Mouse (Mus musculus) testis, adult 2 months (tissue): ENCODE measurements around the gene Orc3. TPM values are rescaled to one million over a fixed set of nuclear protein-coding genes. Genes with fewer than 3 reads are reported as not detected.

Experiments used
- H3K27ac ChIP-seq: fragments of 200-500 bp; 2 replicates; pipeline ENCODE4 v1.5.1; 2012; ENCODE audit warnings: low read depth, low read length; ENCODE audit not compliant: control insufficient read depth, insufficient read depth
- H3K27me3 ChIP-seq: fragments of 200-500 bp; 2 replicates; pipeline ENCODE4 v1.6.1; 2012; ENCODE audit warnings: mild to moderate bottlenecking, low read length, moderate library complexity; ENCODE audit not compliant: control insufficient read depth, insufficient read depth
- H3K36me3 ChIP-seq: fragments of 200-500 bp; 2 replicates; pipeline ENCODE4 v1.6.1; 2012; ENCODE audit warnings: mild to moderate bottlenecking, low read length; ENCODE audit not compliant: control insufficient read depth, insufficient read depth
- H3K4me1 ChIP-seq: fragments of 200-500 bp; 2 replicates; pipeline ENCODE4 v1.6.1; 2012; ENCODE audit warnings: low read length; ENCODE audit not compliant: control insufficient read depth, insufficient read depth
- H3K4me3 ChIP-seq: fragments of 200-500 bp; 2 replicates; pipeline ENCODE4 v1.5.1; 2012; ENCODE audit warnings: low read depth, mild to moderate bottlenecking, low read length, moderate library complexity, mixed read lengths; ENCODE audit not compliant: control insufficient read depth
- CTCF ChIP-seq: fragments of 200-500 bp; IDR thresholded peaks from 2 replicates; pipeline ENCODE4 v1.5.1; 2012; ENCODE audit warnings: low read depth, mild to moderate bottlenecking, inconsistent platforms, low read length, moderate library complexity; ENCODE audit not compliant: control insufficient read depth, insufficient read depth, insufficient replicate concordance
- POLR2A ChIP-seq: fragments of 200-500 bp; IDR thresholded peaks from 2 replicates; pipeline ENCODE4 v1.6.1; 2012; ENCODE audit warnings: low read depth, mild to moderate bottlenecking, inconsistent platforms, low read length, moderate library complexity; ENCODE audit not compliant: control insufficient read depth
- polyA plus RNA-seq: library from polyadenylated mRNA; depleted of rRNA; stranded (reverse); fragments of >200 nt; gene quantifications from 2 replicates; pipeline ENCODE4 v1.2.3, GENCODE M21; 2012

Orc3 gene
- polyA plus RNA-seq, 1 experiment = 14.1 TPM

- H3K4me3 ChIP-seq = no peak overlapping the region
- no peaks in the 10 kb centered on the region; the same call in 1 of the 2 replicates for H3K36me3 ChIP-seq
- TF ChIP-seq POLR2A = no peak
- no peak for TF ChIP-seq CTCF
- no peaks in the 10 kb centered on the region for H3K27me3 ChIP-seq
- no peaks in the 10 kb centered on the region for H3K4me1 ChIP-seq
- no peak overlapping the region for H3K27ac ChIP-seq
These were observed 25.1 kb upstream of the Orc3 start for GRCm38 (mm10) chr4:34639745-34640364.

DNA sequence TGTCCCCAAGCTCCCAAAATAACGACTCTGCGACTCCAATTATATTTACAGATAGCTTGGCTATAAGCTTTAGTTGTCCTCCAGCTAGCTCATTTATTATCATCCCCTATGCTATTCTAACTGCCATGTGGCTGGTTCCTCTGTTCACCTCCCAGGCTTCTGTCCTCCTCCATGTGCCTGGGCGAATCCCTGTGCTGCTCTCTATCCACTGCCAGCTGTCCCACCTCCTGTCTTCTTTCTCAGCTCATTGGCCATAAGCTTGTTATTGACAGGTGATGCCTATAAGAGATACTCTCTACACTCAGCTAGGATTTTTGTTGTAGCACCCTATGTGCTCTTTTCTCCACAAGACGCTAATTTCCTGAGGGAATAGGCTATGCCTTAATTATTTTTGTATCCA is 23.1 kb upstream of the Orc3 start:
- no peaks in the 10 kb centered on the region; the same call in 1 of the 2 replicates for H3K36me3 ChIP-seq
- H3K4me1 ChIP-seq = no peaks in the 10 kb centered on the region
- H3K4me3 ChIP-seq = no peak overlapping the region
- H3K27ac ChIP-seq = no peak overlapping the region
- TF ChIP-seq POLR2A (no peak), CTCF (no peak)
- H3K27me3 ChIP-seq = no peaks in the 10 kb centered on the region

GRCm38 (mm10) chr4:34637386-34637785 is 22.6 kb upstream of the Orc3 start:
- Histone ChIP-seq H3K4me3 (no peak overlapping the region), H3K4me1 (no peaks in the 10 kb centered on the region), H3K36me3 (no peaks in the 10 kb centered on the region; the same call in 1 of the 2 replicates), H3K27ac (no peak overlapping the region), H3K27me3 (no peaks in the 10 kb centered on the region)
- TF ChIP-seq CTCF (no peak), POLR2A (no peak)

DNA sequence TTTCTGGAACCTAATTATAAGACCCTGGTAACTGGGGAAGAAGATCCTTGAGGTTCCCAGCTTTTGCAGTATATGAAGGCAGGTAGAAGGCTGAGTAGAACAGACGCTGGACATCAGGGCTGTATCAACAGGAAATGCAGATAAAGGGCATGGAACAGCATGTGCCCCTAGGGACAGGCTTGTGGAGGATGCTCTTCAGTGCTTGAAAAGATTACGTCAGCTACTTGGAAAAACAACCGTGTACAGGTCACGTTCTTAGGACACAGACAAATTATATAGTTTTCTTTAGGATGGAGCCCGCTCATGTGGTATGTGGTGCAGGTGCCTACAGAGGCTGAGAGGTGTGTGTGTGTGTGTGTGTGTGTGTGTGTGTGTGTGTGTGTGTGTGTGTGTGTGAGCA is 21.3 kb upstream of the Orc3 start:
- Histone ChIP-seq H3K27me3 (no peaks in the 10 kb centered on the region), H3K36me3 (no peaks in the 10 kb centered on the region; the same call in 1 of the 2 replicates), H3K4me1 (no peaks in the 10 kb centered on the region), H3K4me3 (no peak overlapping the region), H3K27ac (no peak overlapping the region)
- no peak for TF ChIP-seq POLR2A
- no peak for TF ChIP-seq CTCF

GRCm38 (mm10) chr4:34634129-34634528 is 19.4 kb upstream of the Orc3 start:
- Histone ChIP-seq H3K27me3 (no peaks in the 10 kb centered on the region), H3K4me1 (no peaks in the 10 kb centered on the region), H3K4me3 (no peak overlapping the region), H3K36me3 (peaks cover 1% of the 10 kb centered on the region; the same call in 1 of the 2 replicates), H3K27ac (no peak overlapping the region)
- TF ChIP-seq CTCF (no peak), POLR2A (no peak)

GRCm38 (mm10) chr4:34629956-34630355 is 15.2 kb upstream of the Orc3 start:
- TF ChIP-seq CTCF = no peak
- TF ChIP-seq POLR2A = no peak
- no peak overlapping the region for H3K27ac ChIP-seq
- no peaks in the 10 kb centered on the region for H3K4me1 ChIP-seq
- H3K36me3 ChIP-seq = peaks cover 1% of the 10 kb centered on the region; the same call in 1 of the 2 replicates
- H3K27me3 ChIP-seq = no peaks in the 10 kb centered on the region
- H3K4me3 ChIP-seq = no peak overlapping the region

- H3K36me3 ChIP-seq = peaks cover 1% of the 10 kb centered on the region
- TF ChIP-seq CTCF (no peak), POLR2A (no peak)
- no peaks in the 10 kb centered on the region for H3K27me3 ChIP-seq
- H3K4me1 ChIP-seq = no peaks in the 10 kb centered on the region
- H3K27ac ChIP-seq = no peak overlapping the region
- no peak overlapping the region for H3K4me3 ChIP-seq
These were observed 11.7 kb upstream of the Orc3 start for GRCm38 (mm10) chr4:34626401-34626800.
